Mouse (Mus musculus): ENCODE data around the gene Itpr2. TPM values are rescaled to one million over a fixed set of nuclear protein-coding genes. Genes with fewer than 3 reads are reported as not detected.
A peak's percentile ranks its signal among the peaks of the same experiment; 100 is the strongest.

The Itpr2 gene
- polyA plus RNA-seq, 1 experiment from 2014 or later, result 10.2 TPM

DNA sequence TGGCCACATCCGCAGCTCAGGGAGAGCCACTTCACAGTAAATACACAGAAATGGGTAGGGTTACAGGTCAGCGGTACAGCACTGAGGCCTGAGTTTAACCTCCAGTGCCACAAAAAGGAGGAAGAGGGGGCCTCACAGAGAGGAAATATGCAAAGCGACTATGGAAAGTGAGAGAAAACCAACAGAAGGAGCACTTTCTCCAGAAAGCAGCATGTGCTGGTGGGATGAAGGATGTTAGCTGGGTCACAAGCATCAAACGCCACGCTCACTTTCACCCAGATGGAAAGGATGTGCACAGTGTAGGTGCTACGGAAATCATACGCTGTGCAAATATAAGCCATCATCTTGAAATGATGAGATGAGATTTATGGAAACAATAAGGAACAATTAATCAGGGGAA, 28.3 kb upstream of the Itpr2 start:
- Histone ChIP-seq H3K9me3 (no peaks in the 10 kb centered on the region), H3K36me3 (no peaks in the 10 kb centered on the region), H3K27ac (no peak overlapping the region), H3K4me1 (no peaks in the 10 kb centered on the region), H3K4me2 (replicated peaks) (no peak overlapping the region), H3K9ac (no peak overlapping the region), H3K4me3 (no peak overlapping the region), H3K27me3 (no peaks in the 10 kb centered on the region)
- no peak for ATAC-seq (ENCODE audit: low FRiP score, low read depth)
- WGBS, result 35% methylated on average over 7 of the region's 7 CpGs

DNA sequence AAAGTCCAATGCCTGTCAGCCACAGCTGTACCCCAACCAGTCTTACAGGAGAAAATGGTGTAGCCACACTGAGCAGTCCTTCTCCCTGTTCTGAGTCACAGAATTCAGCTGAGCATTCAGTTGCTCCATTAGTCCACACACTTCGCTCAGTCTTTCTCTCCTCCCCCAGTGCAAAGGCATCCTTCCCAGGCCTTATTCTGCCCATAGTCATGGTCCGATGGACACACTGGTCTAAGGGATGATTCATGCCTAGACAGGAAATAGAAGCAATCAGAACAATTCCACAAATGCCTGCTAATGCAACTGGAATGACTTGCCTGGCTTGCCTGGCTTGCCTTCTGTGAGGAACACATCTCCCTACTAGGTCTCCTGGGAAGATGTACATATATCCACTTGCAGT, 25.5 kb upstream of the Itpr2 start:
- H3K4me3 ChIP-seq, result no peak overlapping the region
- H3K36me3 ChIP-seq, result no peaks in the 10 kb centered on the region
- H3K4me1 ChIP-seq, result no peaks in the 10 kb centered on the region
- peaks cover 4% of the 10 kb centered on the region; the same call in 1 of the 2 replicates for H3K9me3 ChIP-seq
- H3K9ac ChIP-seq, result no peak overlapping the region
- H3K4me2 ChIP-seq (replicated peaks), result no peak overlapping the region
- H3K27me3 ChIP-seq, result no peaks in the 10 kb centered on the region
- no peak overlapping the region for H3K27ac ChIP-seq
- WGBS, result 89% methylated on average over 2 of the region's 2 CpGs
- ATAC-seq (ENCODE audit: low FRiP score, low read depth), result no peak

DNA sequence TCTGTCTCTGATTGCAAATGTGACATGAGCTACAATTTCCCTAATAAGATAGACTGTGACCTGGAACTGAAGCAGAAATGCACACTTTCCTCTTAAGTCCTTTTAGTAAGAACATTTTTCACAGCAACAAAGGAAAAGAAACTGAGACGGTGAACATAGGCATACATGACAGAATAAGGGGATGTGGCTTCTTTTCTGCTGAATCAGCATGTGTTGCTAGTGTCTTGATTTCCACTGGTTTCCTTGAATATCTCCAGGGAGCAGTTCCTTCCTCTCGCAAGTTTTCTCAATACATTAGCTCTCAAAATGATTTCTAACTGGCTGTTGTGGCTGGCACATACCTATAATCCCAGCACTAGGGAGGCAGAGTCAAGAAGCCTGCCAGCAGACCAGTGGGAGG, 23.5 kb upstream of the Itpr2 start:
- Histone ChIP-seq H3K4me2 (replicated peaks) (no peak overlapping the region), H3K4me3 (no peak overlapping the region), H3K9ac (no peak overlapping the region), H3K36me3 (no peaks in the 10 kb centered on the region), H3K27me3 (no peaks in the 10 kb centered on the region), H3K27ac (no peak overlapping the region), H3K9me3 (peaks cover 4% of the 10 kb centered on the region; the same call in 1 of the 2 replicates), H3K4me1 (no peaks in the 10 kb centered on the region)
- WGBS, result 76% methylated on average over 2 of the region's 2 CpGs
- ATAC-seq (ENCODE audit: low FRiP score, low read depth), result no peak

GRCm38 (mm10) chr6:146521456-146522245, 19.6 kb upstream of the Itpr2 start:
- no peaks in the 10 kb centered on the region for H3K27me3 ChIP-seq
- no peaks in the 10 kb centered on the region for H3K4me1 ChIP-seq
- 81% methylated on average over 5 of the region's 5 CpGs for WGBS
- H3K4me2 ChIP-seq (replicated peaks), result no peak overlapping the region
- H3K9ac ChIP-seq, result no peak overlapping the region
- H3K36me3 ChIP-seq, result no peaks in the 10 kb centered on the region
- H3K9me3 ChIP-seq, result peaks cover 4% of the 10 kb centered on the region; the same call in 1 of the 2 replicates
- no peak for ATAC-seq (ENCODE audit: low FRiP score, low read depth)
- no peak overlapping the region for H3K4me3 ChIP-seq
- H3K27ac ChIP-seq, result no peak overlapping the region

GRCm38 (mm10) chr6:146519019-146519418, 17.0 kb upstream of the Itpr2 start:
- Histone ChIP-seq H3K4me1 (no peaks in the 10 kb centered on the region), H3K27me3 (no peaks in the 10 kb centered on the region), H3K4me2 (replicated peaks) (no peak overlapping the region), H3K27ac (no peak overlapping the region), H3K4me3 (no peak overlapping the region), H3K36me3 (no peaks in the 10 kb centered on the region), H3K9me3 (peaks cover 4% of the 10 kb centered on the region; the same call in 1 of the 2 replicates), H3K9ac (no peak overlapping the region)
- 75% methylated on average over 2 of the region's 2 CpGs for WGBS
- ATAC-seq (ENCODE audit: low FRiP score, low read depth), result no peak

GRCm38 (mm10) chr6:146515936-146516335, 13.9 kb upstream of the Itpr2 start:
- H3K9me3 ChIP-seq, result no peaks in the 10 kb centered on the region
- no peak overlapping the region for H3K9ac ChIP-seq
- H3K4me3 ChIP-seq, result no peak overlapping the region
- H3K27me3 ChIP-seq, result no peaks in the 10 kb centered on the region
- no peaks in the 10 kb centered on the region for H3K36me3 ChIP-seq
- H3K4me1 ChIP-seq, result no peaks in the 10 kb centered on the region
- ATAC-seq (ENCODE audit: low FRiP score, low read depth), result no peak
- WGBS, result 82% methylated on average over 6 of the region's 6 CpGs
- H3K4me2 ChIP-seq (replicated peaks), result no peak overlapping the region
- H3K27ac ChIP-seq, result no peak overlapping the region

DNA sequence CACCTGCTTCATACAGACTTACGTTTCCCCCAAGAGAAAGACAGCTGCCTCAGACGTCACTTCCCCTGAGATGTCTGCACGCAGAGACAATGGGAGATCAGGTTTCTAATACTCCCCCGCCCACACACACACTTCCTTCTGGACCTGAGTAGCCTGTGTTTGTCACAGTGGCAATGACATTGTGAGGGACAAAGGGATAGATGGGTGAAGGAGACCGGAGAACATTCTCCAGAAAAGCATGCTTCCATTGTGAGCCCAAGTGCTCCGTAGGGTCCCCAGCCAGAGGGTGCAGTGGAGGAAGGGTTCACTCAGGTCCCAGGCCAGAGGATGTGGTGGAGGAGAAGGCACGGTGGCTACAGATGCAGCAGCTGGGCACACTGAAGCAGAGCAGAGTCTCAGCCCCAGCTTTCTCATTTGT, 12.5 kb upstream of the Itpr2 start:
- Histone ChIP-seq H3K27me3 (no peaks in the 10 kb centered on the region), H3K4me3 (no peak overlapping the region), H3K4me1 (no peaks in the 10 kb centered on the region), H3K36me3 (no peaks in the 10 kb centered on the region), H3K9me3 (no peaks in the 10 kb centered on the region), H3K9ac (no peak overlapping the region), H3K4me2 (replicated peaks) (no peak overlapping the region), H3K27ac (no peak overlapping the region)
- ATAC-seq (ENCODE audit: low FRiP score, low read depth), result no peak
- WGBS, result 55% methylated on average over 7 of the region's 7 CpGs

GRCm38 (mm10) chr6:146513899-146514298, 11.9 kb upstream of the Itpr2 start:
- H3K9ac ChIP-seq, result no peak overlapping the region
- H3K27me3 ChIP-seq, result no peaks in the 10 kb centered on the region
- H3K27ac ChIP-seq, result no peak overlapping the region
- H3K4me1 ChIP-seq, result no peaks in the 10 kb centered on the region
- no peaks in the 10 kb centered on the region for H3K9me3 ChIP-seq
- 71% methylated on average over 5 of the region's 5 CpGs for WGBS
- H3K4me2 ChIP-seq (replicated peaks), result no peak overlapping the region
- no peaks in the 10 kb centered on the region for H3K36me3 ChIP-seq
- ATAC-seq (ENCODE audit: low FRiP score, low read depth), result no peak
- no peak overlapping the region for H3K4me3 ChIP-seq

DNA sequence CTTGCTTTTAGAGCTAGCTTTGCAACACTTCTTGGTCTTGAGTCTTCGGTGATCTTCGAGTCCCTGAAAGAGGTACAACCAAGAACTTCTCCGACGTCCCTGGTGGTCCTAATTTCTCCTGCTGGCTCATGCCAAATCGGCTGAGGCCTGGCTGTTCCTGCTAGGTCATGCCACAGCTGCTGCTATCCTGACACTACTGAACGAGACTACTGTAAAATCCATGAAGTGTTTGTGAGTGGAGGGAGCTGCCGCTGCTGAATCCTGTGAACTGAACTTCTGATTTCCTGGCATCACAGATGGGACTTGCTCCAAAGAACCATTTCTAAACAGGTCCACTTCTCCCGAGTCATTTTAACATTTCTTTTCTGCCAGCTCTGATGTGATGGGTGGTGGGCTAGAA, 11.4 kb upstream of the Itpr2 start:
- Histone ChIP-seq H3K9ac (no peak overlapping the region), H3K27me3 (no peaks in the 10 kb centered on the region), H3K9me3 (no peaks in the 10 kb centered on the region), H3K4me3 (no peak overlapping the region), H3K4me2 (replicated peaks) (no peak overlapping the region), H3K27ac (no peak overlapping the region), H3K4me1 (no peaks in the 10 kb centered on the region), H3K36me3 (no peaks in the 10 kb centered on the region)
- 84% methylated on average over 8 of the region's 8 CpGs for WGBS
- ATAC-seq (ENCODE audit: low FRiP score, low read depth), result no peak

DNA sequence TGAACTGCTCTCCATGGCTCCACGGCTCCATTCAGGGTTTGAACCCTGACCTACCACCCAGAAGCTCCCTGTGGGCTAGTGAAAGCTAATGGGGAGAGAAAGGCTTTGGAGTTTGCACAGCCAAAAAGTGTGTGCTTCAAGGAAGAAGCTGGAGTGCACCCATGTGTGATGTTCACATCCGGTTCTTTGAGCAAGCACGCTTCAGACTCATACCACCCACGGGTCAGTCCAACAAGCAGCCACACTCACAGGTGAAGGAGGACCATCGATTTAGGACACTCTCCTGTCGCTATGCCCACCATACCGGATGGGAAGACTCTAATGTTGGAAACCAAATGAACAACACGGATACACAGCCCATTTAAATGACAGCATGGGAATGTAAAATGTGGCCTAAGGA, 9.5 kb upstream of the Itpr2 start:
- no peak for ATAC-seq (ENCODE audit: low FRiP score, low read depth)
- Histone ChIP-seq H3K36me3 (no peaks in the 10 kb centered on the region), H3K4me1 (no peaks in the 10 kb centered on the region), H3K4me3 (no peak overlapping the region), H3K27ac (no peak overlapping the region), H3K9me3 (no peaks in the 10 kb centered on the region), H3K27me3 (no peaks in the 10 kb centered on the region), H3K9ac (no peak overlapping the region), H3K4me2 (replicated peaks) (no peak overlapping the region)
- 86% methylated on average over 8 of the region's 8 CpGs for WGBS

GRCm38 (mm10) chr6:146509891-146510290, 7.9 kb upstream of the Itpr2 start:
- H3K27me3 ChIP-seq, result no peaks in the 10 kb centered on the region
- H3K36me3 ChIP-seq, result no peaks in the 10 kb centered on the region
- H3K27ac ChIP-seq, result no peak overlapping the region
- no peak for ATAC-seq (ENCODE audit: low FRiP score, low read depth)
- 70% methylated on average over 2 of the region's 2 CpGs for WGBS
- H3K4me2 ChIP-seq (replicated peaks), result no peak overlapping the region
- H3K9ac ChIP-seq, result no peak overlapping the region
- H3K4me3 ChIP-seq, result no peak overlapping the region
- H3K4me1 ChIP-seq, result no peaks in the 10 kb centered on the region
- no peaks in the 10 kb centered on the region for H3K9me3 ChIP-seq

DNA sequence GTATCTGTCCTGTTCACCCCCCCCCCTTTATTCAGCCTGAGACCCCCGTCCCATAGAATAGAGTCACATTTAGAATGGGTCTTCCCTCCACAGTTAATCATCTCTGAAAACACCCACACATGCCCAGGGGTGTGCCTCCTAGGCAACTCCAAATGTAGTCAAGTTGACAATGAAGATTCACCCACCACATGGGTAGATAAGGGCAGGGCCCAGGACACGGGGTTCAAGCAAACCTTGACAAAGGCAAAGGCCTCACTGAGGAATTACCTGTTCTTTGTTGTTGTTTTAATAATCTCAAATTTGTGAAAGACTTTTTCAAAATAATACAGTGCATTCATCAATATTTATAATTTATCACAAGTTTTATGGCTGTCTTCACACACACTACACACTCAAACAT, 2.4 kb upstream of the Itpr2 start:
- Histone ChIP-seq H3K4me2 (replicated peaks) (no peak overlapping the region), H3K4me3 (no peak overlapping the region), H3K9ac (no peak overlapping the region), H3K27ac (no peak overlapping the region), H3K27me3 (peaks cover 18% of the 10 kb centered on the region), H3K9me3 (no peaks in the 10 kb centered on the region), H3K36me3 (no peaks in the 10 kb centered on the region), H3K4me1 (peaks cover 12% of the 10 kb centered on the region)
- no peak for ATAC-seq (ENCODE audit: low FRiP score, low read depth)
- WGBS, result 87% methylated on average over 2 of the region's 2 CpGs

DNA sequence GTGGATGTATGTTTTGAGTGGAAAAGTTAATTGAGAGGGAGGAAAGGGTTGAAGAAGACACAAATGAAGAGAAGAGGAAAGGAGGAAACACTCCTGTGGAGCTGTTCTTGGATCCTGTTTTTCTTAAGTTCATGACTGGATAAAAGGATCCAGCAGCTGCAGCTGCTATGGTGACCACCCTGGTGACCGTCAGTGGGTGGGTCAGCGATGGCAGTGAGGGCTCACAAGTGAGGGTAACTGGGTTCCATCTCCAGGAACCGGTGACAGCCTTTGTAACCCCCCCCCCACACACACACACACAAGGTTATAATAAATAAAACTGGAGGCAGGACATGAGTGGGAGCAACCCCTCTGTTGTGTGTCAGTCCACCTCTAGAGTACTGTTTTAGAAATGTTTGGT, 833 bp upstream of the Itpr2 start:
- H3K36me3 ChIP-seq, result no peaks in the 10 kb centered on the region
- peaks cover 12% of the 10 kb centered on the region for H3K4me1 ChIP-seq
- 50% methylated on average over 3 of the region's 3 CpGs for WGBS
- no peak for ATAC-seq (ENCODE audit: low FRiP score, low read depth)
- H3K4me2 ChIP-seq (replicated peaks), result peak overlapping the region; percentile 97
- H3K4me3 ChIP-seq, result peak overlapping the region; percentile 74
- peaks cover 18% of the 10 kb centered on the region for H3K27me3 ChIP-seq
- H3K9me3 ChIP-seq, result no peaks in the 10 kb centered on the region
- H3K9ac ChIP-seq, result peak overlapping the region; percentile 74; the same call in 1 of the 2 replicates
- no peak overlapping the region for H3K27ac ChIP-seq

Measured in limb, embryonic 13.5 days (tissue).